Mouse (Mus musculus) limb, embryonic 13.5 days (tissue): Measurements from ENCODE around the gene Olfr1333. TPM values are rescaled to one million over a fixed set of nuclear protein-coding genes. Genes with fewer than 3 reads are reported as not detected.
"Not testable (repeated sequence)": the region's sequence is repeated elsewhere in the genome, so short reads cannot be mapped to it uniquely, and the experiment has no call there.

Source experiments
- ATAC-seq: fragments of 200-750 bp; cut with Nextera tagmentation; 2 replicates; pipeline ENCODE4 v1.8.0; 2017; ENCODE audit warnings: low read depth, moderate number of reproducible peaks, moderate TSS enrichment; ENCODE audit not compliant: low FRiP score
- H3K27ac ChIP-seq: fragments of 300-500 bp; sonication (generic); 2 replicates; pipeline ENCODE4 v1.5.1; 2015; ENCODE audit warnings: inconsistent platforms, mild to moderate bottlenecking, moderate library complexity
- H3K27me3 ChIP-seq: fragments of 300-500 bp; sonication (generic); 2 replicates; pipeline ENCODE4 v1.6.1; 2015; ENCODE audit warnings: mild to moderate bottlenecking, inconsistent platforms
- H3K36me3 ChIP-seq: fragments of 300-500 bp; sonication (generic); 2 replicates; pipeline ENCODE4 v1.6.1; 2015; ENCODE audit warnings: inconsistent platforms, mild to moderate bottlenecking, moderate library complexity
- H3K4me1 ChIP-seq: fragments of 300-500 bp; sonication (generic); 2 replicates; pipeline ENCODE4 v1.6.1; 2015; ENCODE audit warnings: inconsistent platforms
- H3K4me2 ChIP-seq: fragments of 300-500 bp; sonication (generic); replicated peaks from 2 replicates; pipeline ENCODE4 v1.6.1; 2015; ENCODE audit warnings: inconsistent platforms, mild to moderate bottlenecking, moderate library complexity
- H3K4me3 ChIP-seq: fragments of 300-500 bp; sonication (generic); 2 replicates; pipeline ENCODE4 v1.5.1; 2015; ENCODE audit warnings: moderate library complexity, mild to moderate bottlenecking, inconsistent platforms
- H3K9ac ChIP-seq: fragments of 300-500 bp; sonication (generic); 2 replicates; pipeline ENCODE4 v1.6.1; 2015; ENCODE audit warnings: mild to moderate bottlenecking, inconsistent platforms
- H3K9me3 ChIP-seq: fragments of 300-500 bp; sonication (generic); 2 replicates; pipeline ENCODE4 v1.6.1; 2016; ENCODE audit warnings: inconsistent platforms
- WGBS: fragments of 180-500 bp; shearing (Covaris S2); methylation state at CpG from one replicate; pipeline ENCODE4 v1.1.7; 2015; 5-methylcytosine and 5-hydroxymethylcytosine counted together
- polyA plus RNA-seq: library from polyadenylated mRNA; unstranded; fragments of >200 nt; fragmentation: Nextera tagmentation; extraction: Ambion mirVana; gene quantifications from 2 replicates; pipeline ENCODE4 v1.2.1, GENCODE M21; 2015

Olfr1333 gene
- not detected in 2 replicates for polyA plus RNA-seq

DNA sequence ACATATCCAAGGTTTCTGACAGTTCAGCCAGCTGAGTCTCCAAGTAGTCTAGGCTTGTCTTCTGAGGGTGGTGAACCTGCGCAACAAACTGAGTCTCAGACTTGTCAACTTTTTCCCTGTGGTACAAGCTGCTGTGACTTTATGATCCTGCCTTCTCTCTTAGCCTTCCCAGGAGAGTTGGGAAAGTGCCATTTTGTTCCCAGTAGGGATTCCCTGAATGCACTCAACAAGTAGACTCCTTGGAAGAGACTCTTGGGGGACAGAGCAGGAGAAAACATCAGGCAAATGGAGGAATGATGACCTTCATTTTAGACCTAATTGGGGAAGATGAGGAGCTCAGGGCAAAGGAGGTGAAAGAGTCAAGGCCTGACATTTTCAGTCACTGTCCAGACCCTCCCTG is at the start of gene Olfr1333:
Gene Olfr1333 (minus strand): TSS at position 101 of the 400 bp plus-strand sequence.
- 85% methylated on average over 1 of the region's 1 CpGs for WGBS
- no peaks in the 10 kb centered on the region for H3K4me1 ChIP-seq
- no peak for ATAC-seq
- H3K4me2 ChIP-seq: no peak within 1 kb of the TSS
- H3K27me3 ChIP-seq: no peaks in the 10 kb centered on the region
- no peak within 1 kb of the TSS for H3K4me3 ChIP-seq
- H3K9ac ChIP-seq: no peak within 1 kb of the TSS
- H3K9me3 ChIP-seq: no peaks in the 10 kb centered on the region
- H3K27ac ChIP-seq: no peak within 1 kb of the TSS
- no peaks in the 10 kb centered on the region for H3K36me3 ChIP-seq

DNA sequence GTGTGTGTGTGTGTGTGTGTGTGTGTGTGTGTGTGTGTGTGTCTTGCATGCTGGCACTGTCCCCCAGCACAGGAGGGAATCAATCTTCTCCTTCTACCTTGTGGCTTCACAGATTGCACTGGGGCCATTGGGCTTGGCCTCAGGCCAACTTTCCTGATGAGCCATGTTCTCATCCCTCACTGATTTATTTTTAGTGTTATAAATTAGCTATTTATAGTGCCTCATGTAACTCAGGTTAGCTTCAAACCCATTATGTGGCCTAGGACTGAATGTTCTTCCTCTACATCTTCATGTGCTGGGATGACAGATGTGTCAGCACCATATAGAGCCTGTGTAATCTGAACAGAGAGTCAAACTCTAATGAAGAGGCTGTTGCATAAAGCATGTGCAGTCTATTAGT is 31.5 kb upstream of the Olfr1333 start:
- H3K36me3 ChIP-seq: no peaks in the 10 kb centered on the region
- no peaks in the 10 kb centered on the region for H3K4me1 ChIP-seq
- no peak for ATAC-seq
- no peak overlapping the region for H3K9ac ChIP-seq
- no peaks in the 10 kb centered on the region for H3K9me3 ChIP-seq
- no peak overlapping the region for H3K4me2 ChIP-seq
- no peak overlapping the region for H3K27ac ChIP-seq
- H3K27me3 ChIP-seq: no peaks in the 10 kb centered on the region
- H3K4me3 ChIP-seq: no peak overlapping the region

DNA sequence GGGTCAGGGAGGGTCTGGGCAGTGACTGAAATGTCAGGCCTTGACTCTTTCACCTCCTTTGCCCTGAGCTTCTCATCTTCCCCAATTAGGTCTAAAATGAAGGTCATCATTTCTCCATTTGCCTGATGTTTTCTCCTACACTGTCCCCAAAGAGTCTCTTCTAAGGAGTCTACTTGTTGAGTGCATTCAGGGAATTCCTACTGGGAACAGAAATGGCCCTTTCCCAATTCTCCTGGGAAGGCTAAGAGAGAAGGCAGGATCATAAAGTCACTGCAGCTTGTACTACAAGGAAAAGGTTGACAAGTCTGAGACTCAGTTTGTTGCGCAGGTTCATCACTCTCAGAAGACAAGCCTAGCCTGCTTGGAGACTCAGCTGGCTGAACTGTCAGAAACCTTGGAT is 28.3 kb upstream of the Olfr1333 start, which contains the start of gene Olfr1331:
Gene Olfr1331 (plus strand): TSS at position 301 of the 400 bp plus-strand sequence.
- 89% methylated on average over 1 of the region's 1 CpGs for WGBS
- no peaks in the 10 kb centered on the region for H3K27me3 ChIP-seq
- ATAC-seq: no peak

DNA sequence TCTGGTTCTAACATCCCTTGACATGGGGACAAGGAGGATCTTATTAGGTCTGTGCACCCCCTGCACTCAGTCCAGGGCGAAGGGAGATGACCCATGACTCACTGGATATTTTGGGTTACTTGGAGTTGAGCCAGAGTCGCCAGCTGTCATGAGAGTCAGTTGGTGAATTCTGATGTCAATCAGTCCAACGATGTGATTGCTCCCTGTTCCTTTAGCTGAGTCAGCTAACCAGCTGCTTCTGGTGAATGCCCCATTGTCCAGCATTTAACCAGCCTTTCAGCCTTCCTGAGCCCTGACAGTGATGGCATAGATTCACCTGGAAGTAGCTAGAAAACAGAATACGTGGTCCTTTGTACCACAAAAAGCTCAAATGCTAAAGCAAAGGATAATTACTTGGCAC is 26.6 kb upstream of the Olfr1333 start:
- Histone ChIP-seq H3K27me3 (no peaks in the 10 kb centered on the region), H3K4me2 (no peak overlapping the region), H3K9me3 (no peaks in the 10 kb centered on the region), H3K27ac (no peak overlapping the region), H3K4me3 (no peak overlapping the region), H3K9ac (no peak overlapping the region), H3K4me1 (no peaks in the 10 kb centered on the region), H3K36me3 (no peaks in the 10 kb centered on the region)
- ATAC-seq: no peak
- WGBS: 70% methylated on average over 4 of the region's 4 CpGs

More for the DNA sequence above, 28.3 kb upstream of the Olfr1333 start, which contains the start of gene Olfr1331:
- no peak within 1 kb of the TSS for H3K9ac ChIP-seq
- no peaks in the 10 kb centered on the region for H3K36me3 ChIP-seq
- H3K4me3 ChIP-seq: no peak within 1 kb of the TSS
- no peak within 1 kb of the TSS for H3K4me2 ChIP-seq
- no peak within 1 kb of the TSS for H3K27ac ChIP-seq
- no peaks in the 10 kb centered on the region for H3K9me3 ChIP-seq
- H3K4me1 ChIP-seq: no peaks in the 10 kb centered on the region

DNA sequence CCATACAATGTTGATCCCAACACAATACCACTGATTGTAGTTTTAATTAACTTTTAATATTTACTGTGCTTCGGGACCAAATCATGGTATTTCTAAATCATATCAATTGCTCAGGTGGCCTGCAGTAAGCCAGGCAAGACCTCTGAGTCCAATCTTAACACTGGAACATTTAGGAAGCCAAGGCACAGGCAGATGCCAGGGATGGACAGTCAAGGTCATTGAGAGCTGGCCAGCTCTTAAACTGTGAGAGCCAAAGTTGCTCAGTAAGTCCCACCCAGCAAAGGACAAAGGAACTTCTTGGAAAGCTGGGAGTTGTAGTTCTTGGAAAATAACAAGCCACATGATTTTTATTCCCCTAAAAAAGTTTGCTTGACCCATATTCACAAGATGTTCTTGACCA is 25.7 kb upstream of the Olfr1333 start:
- ATAC-seq: no peak
- H3K27me3 ChIP-seq: no peaks in the 10 kb centered on the region
- 79% methylated on average over 1 of the region's 1 CpGs for WGBS

DNA sequence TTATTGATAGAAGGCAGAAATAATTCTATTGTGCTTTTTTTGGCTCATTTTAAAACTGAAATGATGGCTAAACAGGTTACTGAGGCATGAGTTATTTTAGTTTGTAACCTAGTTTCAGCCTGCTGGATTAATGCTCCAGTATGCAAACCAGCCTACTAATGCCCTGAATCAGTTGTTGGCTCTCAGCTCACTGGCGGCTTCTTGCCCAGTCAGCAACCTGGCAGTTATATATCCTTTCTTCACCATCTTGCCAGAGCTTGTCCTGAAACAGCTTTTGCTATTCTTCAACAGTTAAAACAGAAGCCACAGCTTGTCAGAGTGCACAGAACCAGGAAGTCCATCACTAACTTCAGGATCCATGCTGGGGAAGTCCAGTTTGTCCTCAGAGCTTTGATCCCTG is 17.2 kb downstream of the Olfr1333 start:
- 85% methylated on average over 1 of the region's 1 CpGs for WGBS

More for the DNA sequence above, 25.7 kb upstream of the Olfr1333 start:
- Histone ChIP-seq H3K27ac (no peak overlapping the region), H3K36me3 (no peaks in the 10 kb centered on the region), H3K4me3 (no peak overlapping the region), H3K9ac (no peak overlapping the region), H3K4me1 (no peaks in the 10 kb centered on the region), H3K4me2 (no peak overlapping the region), H3K9me3 (no peaks in the 10 kb centered on the region)

DNA sequence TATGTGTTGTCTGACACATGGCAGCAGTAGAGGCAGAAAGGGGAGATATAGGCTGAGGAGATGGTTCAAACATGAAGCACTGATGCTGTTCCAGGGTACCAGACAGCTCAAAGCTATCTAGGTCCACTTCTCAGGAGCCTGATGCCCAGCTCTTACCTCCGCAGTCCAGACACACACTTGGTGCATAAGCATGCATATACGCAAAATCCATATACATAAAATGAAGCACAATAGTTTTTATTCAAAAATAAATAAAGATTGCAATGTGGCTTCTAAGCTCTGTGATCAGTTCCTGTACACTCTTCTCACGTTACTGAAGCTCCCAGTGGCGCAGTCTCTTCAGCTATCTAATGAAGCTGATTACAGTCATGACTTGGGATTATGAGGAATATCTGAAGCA is 26.2 kb downstream of the Olfr1333 start, which contains the start of gene Olfr1335:
Gene Olfr1335 (minus strand): TSS at position 101 of the 400 bp plus-strand sequence.
- Histone ChIP-seq H3K9me3 (no peaks in the 10 kb centered on the region), H3K27ac (no peak within 1 kb of the TSS), H3K9ac (no peak within 1 kb of the TSS), H3K4me3 (no peak within 1 kb of the TSS), H3K36me3 (no peaks in the 10 kb centered on the region), H3K4me2 (no peak within 1 kb of the TSS), H3K4me1 (no peaks in the 10 kb centered on the region), H3K27me3 (no peaks in the 10 kb centered on the region)
- 91% methylated on average over 4 of the region's 4 CpGs for WGBS
- no peak for ATAC-seq

More for the DNA sequence above, 17.2 kb downstream of the Olfr1333 start:
- Histone ChIP-seq H3K4me3 (no peak overlapping the region), H3K9ac (no peak overlapping the region), H3K9me3 (no peaks in the 10 kb centered on the region), H3K36me3 (no peaks in the 10 kb centered on the region), H3K4me1 (no peaks in the 10 kb centered on the region), H3K4me2 (no peak overlapping the region), H3K27ac (no peak overlapping the region), H3K27me3 (no peaks in the 10 kb centered on the region)
- no peak for ATAC-seq

DNA sequence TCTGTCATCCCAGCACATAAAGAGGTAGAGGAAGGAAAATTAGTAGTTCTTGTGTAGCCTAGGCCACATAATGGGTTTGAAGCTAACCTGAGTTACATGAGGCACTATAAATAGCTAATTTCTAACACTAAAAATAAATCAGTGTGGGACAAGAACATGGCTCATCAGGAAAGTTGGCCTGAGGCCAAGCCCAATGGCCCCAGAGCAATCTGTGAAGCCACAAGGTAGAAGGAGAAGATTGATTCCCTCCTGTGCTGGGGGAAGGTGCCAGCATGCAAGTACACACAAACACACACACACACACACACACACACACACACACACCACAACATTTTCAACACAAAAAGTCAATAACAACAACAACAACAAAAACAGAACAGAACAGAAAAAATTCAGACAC is 43.3 kb downstream of the Olfr1333 start:
- H3K4me3 ChIP-seq, H3K9ac ChIP-seq, H3K4me1 ChIP-seq, H3K36me3 ChIP-seq, H3K27ac ChIP-seq, H3K4me2 ChIP-seq, H3K27me3 ChIP-seq, ATAC-seq, H3K9me3 ChIP-seq: not testable (repeated sequence)

DNA sequence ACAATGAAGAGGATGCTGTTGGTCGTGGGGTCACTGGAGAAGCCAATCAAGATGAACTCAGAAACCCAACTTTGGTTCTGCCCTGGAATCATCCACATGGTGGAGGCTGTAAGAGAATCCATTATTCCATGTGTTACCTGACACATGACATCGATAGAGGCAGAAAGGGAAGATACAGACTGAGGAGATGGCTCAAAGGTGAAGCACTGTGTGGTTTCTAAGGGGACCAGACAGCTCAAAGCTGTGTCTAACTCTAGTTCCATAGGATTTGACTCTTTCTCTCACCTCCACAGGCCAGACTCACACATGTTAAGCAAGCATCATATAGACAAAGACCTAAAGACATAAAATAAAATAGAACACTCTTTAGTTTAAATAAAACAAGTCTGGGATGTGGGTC is 53.6 kb downstream of the Olfr1333 start, which contains the start of gene Olfr1337:
Gene Olfr1337 (minus strand): TSS at position 101 of the 400 bp plus-strand sequence.
- no peaks in the 10 kb centered on the region for H3K4me1 ChIP-seq
- H3K27ac ChIP-seq: no peak within 1 kb of the TSS
- 74% methylated on average over 2 of the region's 2 CpGs for WGBS
- H3K4me2 ChIP-seq: no peak within 1 kb of the TSS
- no peak within 1 kb of the TSS for H3K4me3 ChIP-seq
- ATAC-seq: no peak
- no peaks in the 10 kb centered on the region for H3K9me3 ChIP-seq
- H3K9ac ChIP-seq: no peak within 1 kb of the TSS
- H3K27me3 ChIP-seq: no peaks in the 10 kb centered on the region
- H3K36me3 ChIP-seq: no peaks in the 10 kb centered on the region

Other genes starting within 250 kb of the Olfr1333 start
- 0.13 and 0.31 TPM in 2 replicates for gene Cfap57, start 215.5 kb downstream of the Olfr1333 start, polyA plus RNA-seq
- 130 and 134 TPM in 2 replicates for gene Ebna1bp2, start 215.5 kb downstream of the Olfr1333 start, polyA plus RNA-seq
- not detected in 2 replicates for gene Olfr62, start 177.3 kb downstream of the Olfr1333 start, polyA plus RNA-seq
- gene Olfr1342, start 143.5 kb downstream of the Olfr1333 start, polyA plus RNA-seq: 0.11 and 0.14 TPM in 2 replicates
- not detected in 2 replicates for gene Olfr1341, start 132.8 kb downstream of the Olfr1333 start, polyA plus RNA-seq
- not detected in 2 replicates for gene Olfr1340, start 116.1 kb downstream of the Olfr1333 start, polyA plus RNA-seq
- gene Olfr1339, start 104.1 kb downstream of the Olfr1333 start, polyA plus RNA-seq: not detected in 2 replicates
- not detected in 2 replicates for gene Olfr1338, start 77.5 kb downstream of the Olfr1333 start, polyA plus RNA-seq
- gene Olfr1337, start 53.7 kb downstream of the Olfr1333 start, polyA plus RNA-seq: not detected in 2 replicates
- gene Olfr1335, start 26.3 kb downstream of the Olfr1333 start, polyA plus RNA-seq: not detected in 2 replicates
- gene Olfr1331, start 28.4 kb upstream of the Olfr1333 start, polyA plus RNA-seq: not detected in 2 replicates
- not detected in 2 replicates for gene Olfr1330, start 52.3 kb upstream of the Olfr1333 start, polyA plus RNA-seq
- gene Olfr1329, start 81.2 kb upstream of the Olfr1333 start, polyA plus RNA-seq: not detected in 2 replicates
- gene Olfr1328, start 102.3 kb upstream of the Olfr1333 start, polyA plus RNA-seq: not detected in 2 replicates
- not detected in 2 replicates for gene Lao1, start 125.3 kb upstream of the Olfr1333 start, polyA plus RNA-seq